Mouse (Mus musculus): Measurements from ENCODE around the gene Fxyd5. TPM values are rescaled to one million over a fixed set of nuclear protein-coding genes. Genes with fewer than 3 reads are reported as not detected.

Fxyd5 gene
- total RNA-seq, 1 experiment from 2014 or later = 216 TPM

GRCm38 (mm10) chr7:31049135-31049845 is 7.0 kb upstream of the Fxyd5 start:
- no peak for ATAC-seq (replicated peaks; ENCODE audit: low read depth, poor library complexity, severe bottlenecking)

DNA sequence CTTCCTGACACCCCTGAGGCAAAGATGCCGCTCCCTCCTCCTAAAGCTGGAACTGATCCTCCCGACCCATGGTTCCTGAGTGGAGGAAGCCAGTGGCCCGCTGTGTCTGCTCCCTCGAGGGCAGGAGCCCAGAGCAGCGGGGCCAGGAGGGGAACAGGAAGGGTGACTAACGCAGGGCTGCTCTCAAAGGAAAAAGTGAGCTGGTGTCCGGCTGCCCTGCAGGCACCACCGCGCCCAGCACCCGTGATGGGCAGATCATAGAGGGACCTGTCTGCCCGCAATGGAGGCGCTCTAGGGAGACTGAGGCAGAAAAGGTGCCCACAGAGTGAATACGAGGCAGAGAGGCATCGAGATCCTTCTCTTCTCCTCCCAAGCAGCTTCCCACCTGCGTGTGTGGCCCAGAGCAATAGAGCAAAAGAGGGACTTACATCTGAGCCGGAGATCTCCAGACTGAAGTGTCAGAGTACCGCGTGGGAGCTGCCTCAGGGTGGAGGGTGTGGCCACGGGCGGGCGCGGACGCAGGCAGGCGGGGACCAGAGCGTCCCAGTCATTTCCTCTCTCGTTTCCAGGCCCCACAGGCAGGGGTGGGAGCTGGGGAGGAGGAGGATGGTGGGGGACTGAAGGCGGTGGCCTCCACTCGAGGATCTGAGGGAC is 492 bp downstream of the Fxyd5 start:
- ATAC-seq (replicated peaks; ENCODE audit: low read depth, poor library complexity, severe bottlenecking) = peak; percentile 79

DNA sequence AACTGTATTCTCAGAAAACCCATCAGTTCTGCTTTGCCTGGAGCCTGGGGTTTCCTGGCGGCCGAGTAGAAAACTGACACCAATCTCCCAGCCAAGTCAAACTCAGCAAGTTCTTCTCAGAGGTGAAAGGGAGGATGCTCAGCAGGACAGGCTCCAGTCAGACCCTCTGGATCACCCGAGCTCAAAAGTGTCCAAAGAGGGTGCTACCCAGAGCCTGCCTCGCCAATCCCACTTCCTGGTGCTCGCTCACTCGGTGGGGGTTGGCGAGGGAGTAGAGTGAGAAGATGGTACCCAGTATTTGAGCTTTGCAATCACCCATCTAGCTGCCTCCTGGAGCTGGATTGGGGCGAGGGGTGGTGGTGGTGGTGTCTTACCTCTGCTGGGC is 1.3 kb downstream of the Fxyd5 start:
- ATAC-seq (replicated peaks; ENCODE audit: low read depth, poor library complexity, severe bottlenecking) = no peak

DNA sequence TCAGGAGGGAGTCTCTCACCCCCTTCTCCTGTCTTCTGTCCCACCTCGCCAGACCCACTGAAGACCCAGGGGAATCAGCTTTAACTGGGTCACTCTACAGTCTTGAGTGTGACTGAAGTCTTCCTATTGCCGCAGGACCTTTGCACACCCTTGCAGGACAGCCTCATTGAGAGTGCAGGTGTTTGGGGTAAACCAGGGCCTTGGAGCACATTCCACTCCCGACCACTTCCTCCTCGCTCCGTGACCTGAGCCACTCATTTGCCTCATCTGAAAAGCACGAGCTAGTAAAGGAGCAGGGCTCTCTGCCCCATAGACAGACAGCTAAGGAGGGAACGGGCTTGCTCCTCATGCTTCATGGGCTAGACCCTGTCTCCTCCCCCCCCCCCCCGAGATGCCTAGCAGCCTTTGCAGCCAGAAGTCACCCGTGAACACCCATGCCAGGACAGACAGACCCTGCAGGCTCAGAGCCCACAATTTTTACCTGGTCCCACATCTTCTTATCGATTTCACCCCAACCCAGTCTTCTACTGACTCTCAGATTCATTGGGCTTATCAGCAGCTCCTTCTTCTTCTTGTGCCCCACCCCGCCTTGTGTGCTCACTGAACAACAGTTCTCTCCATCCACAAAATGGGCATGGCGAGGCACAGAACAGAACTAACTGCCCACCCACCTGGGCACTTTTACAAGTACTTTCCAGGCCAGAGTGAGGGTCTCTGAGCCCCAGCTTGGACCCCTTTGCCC is 1.8 kb downstream of the Fxyd5 start:
- no peak for ATAC-seq (replicated peaks; ENCODE audit: low read depth, poor library complexity, severe bottlenecking)

- no peak for ATAC-seq (replicated peaks; ENCODE audit: low read depth, poor library complexity, severe bottlenecking)
These were observed 3.3 kb downstream of the Fxyd5 start for GRCm38 (mm10) chr7:31039011-31039410.

DNA sequence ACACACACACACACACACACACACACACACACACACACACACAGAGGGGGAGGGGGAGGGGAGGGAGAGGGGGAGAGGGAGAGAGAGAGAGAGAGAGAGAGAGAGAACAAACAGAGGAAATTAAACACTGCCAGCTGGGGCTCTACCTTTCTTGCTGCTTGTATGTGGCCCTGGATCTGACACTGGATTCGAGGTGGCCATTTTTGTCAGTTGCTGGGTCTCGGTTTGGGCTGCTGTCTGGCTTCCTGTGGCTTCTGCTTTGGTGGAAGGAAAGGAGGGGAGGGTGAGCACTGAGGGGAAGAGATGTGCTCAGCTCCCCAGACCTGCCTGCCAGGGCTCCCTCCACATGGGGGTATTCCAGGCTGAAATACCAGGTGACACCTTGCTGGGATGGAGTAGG is 4.6 kb downstream of the Fxyd5 start:
- 0 out of 2 replicates have a peak, but pooled peaks have one; percentile 7 for ATAC-seq (replicated peaks; ENCODE audit: low read depth, poor library complexity, severe bottlenecking)

- ATAC-seq (replicated peaks; ENCODE audit: low read depth, poor library complexity, severe bottlenecking) = peak; percentile 40
These were observed 5.4 kb downstream of the Fxyd5 start for GRCm38 (mm10) chr7:31036917-31037316.

DNA sequence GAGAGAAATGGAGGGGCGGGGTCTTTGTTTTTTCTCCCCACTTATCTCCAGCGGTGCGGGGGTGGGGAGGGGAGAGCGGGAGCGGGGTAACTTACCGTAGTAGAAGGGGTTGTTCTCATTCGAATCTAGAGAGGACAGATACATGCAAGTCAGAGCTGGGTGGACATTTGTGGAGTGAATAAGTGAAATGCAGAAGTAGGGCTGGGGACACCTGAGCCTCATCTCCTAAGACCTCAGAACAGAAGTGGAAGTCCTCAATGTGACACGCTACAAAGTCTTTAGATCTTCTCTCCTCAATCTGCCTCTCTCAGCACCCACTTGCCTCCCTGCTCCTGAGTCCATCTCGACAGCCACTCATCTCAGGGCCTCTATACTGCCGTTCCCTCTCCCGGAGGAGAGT is 7.0 kb downstream of the Fxyd5 start:
- no peak for ATAC-seq (replicated peaks; ENCODE audit: low read depth, poor library complexity, severe bottlenecking)

DNA sequence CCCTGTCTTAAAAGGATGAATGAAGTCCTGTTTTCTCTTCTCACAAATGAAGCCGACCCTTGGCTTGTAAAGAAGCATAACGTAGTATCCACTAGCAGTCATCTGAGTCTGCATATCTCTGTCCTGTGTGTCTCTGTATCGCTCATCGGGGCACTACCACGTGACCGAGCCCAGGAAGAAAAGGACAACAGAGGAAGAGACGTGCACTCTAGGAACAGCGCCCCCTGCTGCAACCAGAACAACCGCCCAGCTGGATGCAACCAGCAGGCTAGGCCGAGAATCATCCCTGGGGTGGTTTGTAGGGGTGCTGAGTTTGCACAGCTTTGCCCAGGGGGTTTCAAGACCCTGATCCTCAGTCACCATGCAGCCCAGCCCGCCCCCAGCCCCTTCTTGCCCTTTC is 7.5 kb downstream of the Fxyd5 start:
- no peak for ATAC-seq (replicated peaks; ENCODE audit: low read depth, poor library complexity, severe bottlenecking)

GRCm38 (mm10) chr7:31033409-31034165 is 8.7 kb downstream of the Fxyd5 start:
- peak; percentile 75 for ATAC-seq (replicated peaks; ENCODE audit: low read depth, poor library complexity, severe bottlenecking)

DNA sequence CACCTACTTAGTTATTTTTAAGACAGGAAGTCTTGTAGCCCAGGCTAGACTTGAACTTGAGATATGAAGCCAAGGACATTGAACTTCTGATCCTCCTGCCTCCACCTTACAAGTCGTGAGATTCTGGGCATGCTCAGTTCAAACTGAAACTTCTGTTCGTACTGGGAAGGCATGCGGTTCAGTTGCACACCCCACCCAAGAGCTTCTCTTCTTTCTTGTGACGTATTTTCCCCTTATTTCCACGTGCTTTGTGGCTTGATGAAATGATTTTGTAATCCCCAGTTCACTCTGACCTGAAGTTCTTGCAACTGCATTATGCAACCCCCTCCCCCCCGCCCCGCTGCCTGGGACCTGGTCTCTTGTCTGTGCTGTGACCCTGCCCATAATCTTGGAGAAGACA is 10.6 kb downstream of the Fxyd5 start:
- peak; percentile 62 for ATAC-seq (replicated peaks; ENCODE audit: low read depth, poor library complexity, severe bottlenecking)

- no peak for ATAC-seq (replicated peaks; ENCODE audit: low read depth, poor library complexity, severe bottlenecking)
These were observed 11.6 kb downstream of the Fxyd5 start for GRCm38 (mm10) chr7:31030717-31031116.

- no peak for ATAC-seq (replicated peaks; ENCODE audit: low read depth, poor library complexity, severe bottlenecking)
These were observed 13.7 kb downstream of the Fxyd5 start for GRCm38 (mm10) chr7:31028609-31029008.

DNA sequence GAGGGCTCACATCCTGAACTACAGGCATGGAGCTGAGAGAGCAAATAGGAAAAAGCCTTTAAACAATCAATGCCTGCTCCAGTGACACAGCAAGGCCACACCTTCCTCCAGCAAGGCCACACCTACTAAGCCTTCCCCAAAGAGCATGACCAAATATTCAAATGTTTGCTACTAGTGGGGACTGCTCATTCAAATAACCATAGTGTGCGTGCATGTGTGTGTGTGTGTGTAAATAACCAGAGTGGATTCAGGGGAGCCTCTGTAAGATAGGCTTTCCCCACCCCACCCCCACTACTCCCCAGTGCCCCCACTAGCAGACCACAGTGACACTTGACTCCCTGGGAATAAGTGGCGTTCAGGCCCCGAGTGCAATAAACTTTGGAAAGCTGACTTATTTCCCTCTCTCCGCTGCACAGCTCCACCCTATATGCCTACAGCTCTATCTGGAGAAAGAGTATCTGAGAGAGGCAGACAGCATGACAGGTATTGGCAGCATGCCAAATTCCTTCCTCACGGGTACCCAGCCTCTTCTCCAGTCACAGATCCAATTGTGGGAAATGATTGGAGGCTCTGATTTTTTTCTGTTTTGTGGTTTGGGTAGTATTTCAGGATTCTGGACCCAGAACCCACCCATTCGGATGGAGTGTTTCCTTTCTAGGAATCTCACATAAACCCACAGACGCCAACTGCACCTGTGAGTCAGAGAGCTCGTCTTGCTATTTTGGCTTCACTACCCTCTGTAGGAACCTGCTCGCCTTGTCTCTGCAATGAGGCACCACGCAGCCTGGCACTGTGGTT is 25.0 kb downstream of the Fxyd5 start:
- ATAC-seq (replicated peaks; ENCODE audit: low read depth, poor library complexity, severe bottlenecking) = no peak

DNA sequence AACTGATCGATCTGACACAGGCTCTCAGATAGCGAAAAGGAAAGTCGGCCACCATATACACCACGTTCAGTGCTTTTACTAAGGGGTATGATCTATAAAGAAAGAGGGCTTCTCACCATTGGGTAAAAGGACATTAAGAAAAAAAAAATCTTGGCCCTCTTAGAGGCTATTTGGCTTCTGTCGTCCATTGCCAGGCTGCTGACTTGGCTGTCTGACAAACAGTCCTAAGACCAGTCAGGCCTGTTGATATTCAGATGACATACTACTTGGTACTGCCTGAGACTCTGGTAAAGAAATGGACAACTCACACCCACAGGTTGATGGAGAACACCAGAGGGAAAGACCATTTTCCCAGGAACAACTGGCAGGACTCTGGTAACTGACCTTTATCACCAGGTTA is 29.3 kb downstream of the Fxyd5 start:
- ATAC-seq (replicated peaks; ENCODE audit: low read depth, poor library complexity, severe bottlenecking) = no peak

GRCm38 (mm10) chr7:31008889-31009288 is 33.4 kb downstream of the Fxyd5 start:
- no peak for ATAC-seq (replicated peaks; ENCODE audit: low read depth, poor library complexity, severe bottlenecking)

DNA sequence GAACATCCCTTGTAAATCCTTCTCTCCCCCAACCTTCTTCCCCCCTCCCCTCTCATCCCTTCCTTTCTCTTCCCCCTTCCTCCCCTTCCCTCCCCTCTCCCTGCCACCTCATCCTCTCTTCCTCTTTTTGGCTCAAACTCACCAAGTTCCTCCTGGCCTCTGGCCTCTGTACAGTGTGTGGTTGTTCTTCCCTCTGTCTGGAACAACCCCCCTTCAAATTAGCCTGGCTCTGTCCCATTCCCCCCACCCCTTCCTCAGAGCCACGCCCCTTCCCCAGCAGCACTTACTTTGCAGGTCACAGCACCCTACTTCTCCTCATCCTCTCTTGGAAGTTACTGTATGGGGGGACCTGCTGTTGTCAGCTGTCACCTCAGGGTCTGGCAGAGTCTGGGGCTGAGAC is 34.1 kb downstream of the Fxyd5 start:
- ATAC-seq (replicated peaks; ENCODE audit: low read depth, poor library complexity, severe bottlenecking) = peak; percentile 78

DNA sequence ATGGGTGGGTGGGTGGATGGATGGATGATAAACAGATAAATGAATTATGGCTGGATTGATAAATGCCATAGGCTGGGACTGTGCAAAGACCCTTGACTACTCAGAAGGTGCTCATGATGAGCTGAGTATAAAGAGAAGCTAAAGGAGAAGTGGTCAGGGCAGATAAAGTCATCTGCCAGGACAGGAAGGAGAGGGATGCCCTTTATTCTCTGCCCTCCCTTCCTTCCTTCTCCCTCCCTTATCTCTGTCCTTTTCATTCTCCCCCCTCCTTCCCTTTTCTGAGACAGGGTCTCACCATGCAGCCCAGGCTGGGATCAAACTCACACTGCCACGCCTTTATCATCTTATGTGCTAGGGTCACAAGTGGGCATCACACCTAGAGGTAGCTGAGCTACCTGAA is 34.5 kb downstream of the Fxyd5 start:
- ATAC-seq (replicated peaks; ENCODE audit: low read depth, poor library complexity, severe bottlenecking) = peak; percentile 51

GRCm38 (mm10) chr7:31002650-31003049 is 39.6 kb downstream of the Fxyd5 start:
- peak; percentile 87 for ATAC-seq (replicated peaks; ENCODE audit: low read depth, poor library complexity, severe bottlenecking)
